Mouse (Mus musculus): ENCODE data around the gene Ssbp4. TPM values are rescaled to one million over a fixed set of nuclear protein-coding genes. Genes with fewer than 3 reads are reported as not detected.

Ssbp4 gene
- total RNA-seq, 2 experiments from 2014 or later = 73.8 to 78.5 TPM

- peak; percentile 77 for DNase-seq
Measured at GRCm38 (mm10) chr8:70630532-70631381, 22.1 kb upstream of the Ssbp4 start.

GRCm38 (mm10) chr8:70629574-70630531 is 21.2 kb upstream of the Ssbp4 start:
- peak; percentile 90 for DNase-seq

DNA sequence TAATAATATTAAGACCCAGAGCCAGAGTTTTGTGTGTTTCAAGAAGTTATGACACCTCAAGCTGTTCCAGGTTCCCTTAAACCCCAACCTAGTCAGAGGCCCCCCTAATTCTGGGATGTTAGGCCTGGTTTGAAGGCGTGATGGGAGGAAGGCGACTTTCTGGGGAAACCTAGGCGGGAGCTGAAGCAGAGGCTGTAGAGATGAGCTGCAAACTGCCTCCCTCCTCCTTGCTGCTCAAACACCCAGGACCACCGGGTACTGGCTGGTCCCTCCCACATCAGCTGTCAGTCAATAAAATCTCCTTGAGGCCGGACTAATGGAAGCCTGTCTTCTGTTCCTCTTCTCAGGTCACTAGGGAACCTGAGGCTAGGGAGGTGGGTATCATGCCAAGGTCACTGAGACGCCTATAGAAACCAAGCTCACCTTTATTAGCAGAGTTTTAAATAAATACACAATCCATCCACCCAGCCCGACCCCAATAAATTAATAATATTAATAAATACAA is 20.4 kb upstream of the Ssbp4 start:
- no peak for DNase-seq

GRCm38 (mm10) chr8:70627041-70627440 is 18.4 kb upstream of the Ssbp4 start:
- DNase-seq = no peak

GRCm38 (mm10) chr8:70625104-70625503 is 16.4 kb upstream of the Ssbp4 start:
- DNase-seq = peak; percentile 75

DNA sequence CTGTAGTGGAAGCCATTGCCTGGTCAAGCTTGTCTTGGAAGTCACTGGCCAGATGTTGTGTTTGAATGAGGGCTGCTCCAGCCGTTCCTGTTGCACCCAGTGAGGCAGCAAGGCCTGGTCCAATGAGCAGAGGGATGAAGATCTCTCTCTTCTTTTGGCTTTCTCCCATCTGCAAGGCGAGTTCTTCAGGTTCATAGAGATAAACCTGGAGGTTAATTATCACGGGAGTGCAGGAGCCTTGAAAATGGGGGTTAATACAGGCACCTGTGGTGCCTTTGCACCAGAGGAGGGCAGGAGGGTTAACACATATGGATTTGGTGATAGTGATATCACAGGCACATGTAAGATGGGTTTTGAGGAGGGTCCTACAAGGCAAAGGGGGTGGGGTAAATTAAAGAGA is 13.5 kb upstream of the Ssbp4 start:
- DNase-seq = no peak

- peak; percentile 54 for DNase-seq
Measured at GRCm38 (mm10) chr8:70618888-70619334, 10.2 kb upstream of the Ssbp4 start.

DNA sequence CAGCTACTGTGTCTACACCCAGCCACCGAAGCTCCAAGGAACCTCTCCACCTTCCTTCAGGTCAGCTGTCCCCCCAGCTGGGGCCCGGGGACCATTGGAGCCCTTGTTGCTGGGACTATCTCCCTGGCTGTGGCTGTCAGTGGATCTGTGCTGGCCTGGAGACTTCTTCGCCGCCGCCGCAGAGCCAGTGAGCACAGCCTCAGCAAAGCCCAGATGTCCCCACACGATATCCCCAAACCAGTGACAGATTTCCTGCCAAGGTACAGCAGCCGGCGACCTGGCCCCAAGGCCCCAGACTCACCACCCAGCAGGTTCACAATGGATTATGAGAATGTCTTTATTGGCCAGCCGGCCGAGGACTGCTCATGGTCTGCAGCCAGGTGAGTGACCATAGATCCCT is 9.3 kb upstream of the Ssbp4 start:
- no peak for DNase-seq

- no peak for DNase-seq
Measured at GRCm38 (mm10) chr8:70616645-70617044, 8.0 kb upstream of the Ssbp4 start.

GRCm38 (mm10) chr8:70615894-70616293 is 7.2 kb upstream of the Ssbp4 start, which contains the start of gene Lrrc25:
Gene Lrrc25, plus strand, starts transcription at chr8:70616155.
- no peak for DNase-seq

GRCm38 (mm10) chr8:70615281-70615680 is 6.6 kb upstream of the Ssbp4 start:
- no peak for DNase-seq

DNA sequence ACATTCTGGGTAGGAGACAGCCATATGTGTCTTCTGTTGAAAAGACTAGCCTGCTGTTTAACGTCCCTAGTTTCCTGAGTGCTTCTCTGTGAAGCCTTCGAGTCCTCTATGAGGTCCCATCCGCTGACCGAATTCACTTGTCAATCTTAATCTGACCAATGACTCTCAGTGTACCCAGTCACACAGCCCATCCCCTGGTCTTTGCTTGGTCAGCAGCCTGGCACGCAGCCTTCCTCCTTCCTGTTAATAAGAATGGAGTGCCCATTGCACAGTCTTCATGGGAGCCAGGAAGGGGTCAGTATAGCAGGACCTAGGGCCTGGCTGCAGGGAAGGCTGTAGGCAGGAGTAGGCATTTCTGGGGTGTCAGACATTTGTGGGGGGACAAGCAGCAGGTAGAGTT is 5.8 kb upstream of the Ssbp4 start:
- no peak for DNase-seq

DNA sequence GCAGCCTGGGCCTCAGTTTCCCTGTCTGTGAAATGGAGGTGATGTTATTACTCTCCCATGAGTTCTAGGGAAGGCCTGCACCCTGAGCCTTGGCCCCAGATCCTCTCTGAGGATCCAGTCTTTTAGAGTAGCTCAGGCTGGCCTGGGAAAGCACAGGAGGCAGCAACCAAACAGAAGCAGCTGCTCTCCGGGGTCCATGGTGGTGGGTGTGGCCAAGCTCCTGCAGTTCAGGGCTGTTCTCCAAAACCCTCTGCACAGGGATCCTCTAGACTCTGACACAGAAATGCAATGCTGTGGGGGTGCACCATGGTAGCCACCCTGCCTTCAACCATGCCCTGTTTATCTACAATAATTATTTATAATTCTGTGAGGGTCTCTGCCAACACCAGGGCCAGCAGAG is 5.1 kb upstream of the Ssbp4 start:
- no peak for DNase-seq

DNA sequence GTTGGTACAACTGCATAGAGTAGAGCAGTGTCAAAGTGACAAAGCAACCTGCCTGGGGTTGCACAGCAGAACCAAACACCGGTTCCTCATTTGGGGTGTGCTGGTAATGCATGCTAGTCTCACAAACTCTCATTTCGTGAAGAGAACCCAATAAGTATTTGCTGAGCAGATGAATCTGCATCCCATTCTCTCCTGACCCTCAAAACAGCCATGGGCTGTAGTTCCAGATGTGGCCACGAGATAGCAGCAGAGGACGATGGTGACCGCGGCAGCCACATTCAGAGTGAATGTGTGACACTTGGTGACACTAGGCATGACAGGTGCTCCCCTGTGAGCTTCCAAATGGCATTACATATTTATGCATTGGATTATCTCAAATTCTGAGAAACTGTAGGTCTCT is 3.2 kb upstream of the Ssbp4 start:
- peak; percentile 95 for DNase-seq

DNA sequence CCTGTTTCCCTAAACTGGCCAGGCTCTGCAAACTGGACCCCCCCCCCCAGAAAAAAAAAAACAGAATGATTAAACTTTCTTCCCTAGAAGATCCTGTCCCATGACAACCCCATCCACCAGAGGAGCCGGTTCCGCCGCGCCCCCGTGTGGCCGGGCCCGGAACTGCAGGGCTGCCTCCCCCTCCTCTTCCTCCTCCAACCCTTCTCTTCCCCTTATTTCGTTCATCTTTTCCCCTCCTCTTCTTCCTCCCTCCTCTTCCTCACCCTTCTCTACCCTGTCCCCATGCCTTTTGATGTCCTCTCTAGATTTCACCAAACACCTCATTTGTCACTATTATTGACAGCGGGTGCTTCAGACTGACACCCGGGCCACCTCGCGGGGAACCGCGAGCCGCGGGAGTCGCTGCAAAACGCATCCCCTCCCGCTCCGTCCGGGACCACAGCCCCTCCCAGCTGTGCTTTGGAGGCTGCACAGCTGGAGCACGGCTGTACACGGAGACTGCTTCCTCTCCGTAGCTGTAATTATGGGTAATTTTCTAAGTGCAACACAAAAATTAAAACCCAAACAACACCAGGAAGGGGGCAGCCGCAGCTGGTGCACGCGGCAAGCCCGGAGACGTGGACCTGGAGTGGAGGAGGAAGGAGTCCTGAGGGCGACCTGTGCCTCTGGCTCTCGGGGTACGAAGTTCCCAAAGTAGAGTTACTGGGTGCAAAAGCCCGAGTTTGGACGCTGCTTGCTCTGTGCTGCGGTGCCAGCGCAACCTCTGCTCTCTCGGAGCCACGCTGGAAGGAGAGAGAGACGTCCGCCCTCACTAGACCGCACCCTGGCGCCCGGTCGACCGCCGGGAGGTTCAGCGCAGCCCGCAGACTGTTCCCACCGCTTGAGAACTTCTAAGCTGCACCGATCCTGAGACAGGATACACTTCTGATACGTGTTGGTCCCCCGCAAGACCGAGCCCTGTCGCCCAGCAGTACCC is 2.4 kb upstream of the Ssbp4 start:
- DNase-seq = peak; percentile 94

DNA sequence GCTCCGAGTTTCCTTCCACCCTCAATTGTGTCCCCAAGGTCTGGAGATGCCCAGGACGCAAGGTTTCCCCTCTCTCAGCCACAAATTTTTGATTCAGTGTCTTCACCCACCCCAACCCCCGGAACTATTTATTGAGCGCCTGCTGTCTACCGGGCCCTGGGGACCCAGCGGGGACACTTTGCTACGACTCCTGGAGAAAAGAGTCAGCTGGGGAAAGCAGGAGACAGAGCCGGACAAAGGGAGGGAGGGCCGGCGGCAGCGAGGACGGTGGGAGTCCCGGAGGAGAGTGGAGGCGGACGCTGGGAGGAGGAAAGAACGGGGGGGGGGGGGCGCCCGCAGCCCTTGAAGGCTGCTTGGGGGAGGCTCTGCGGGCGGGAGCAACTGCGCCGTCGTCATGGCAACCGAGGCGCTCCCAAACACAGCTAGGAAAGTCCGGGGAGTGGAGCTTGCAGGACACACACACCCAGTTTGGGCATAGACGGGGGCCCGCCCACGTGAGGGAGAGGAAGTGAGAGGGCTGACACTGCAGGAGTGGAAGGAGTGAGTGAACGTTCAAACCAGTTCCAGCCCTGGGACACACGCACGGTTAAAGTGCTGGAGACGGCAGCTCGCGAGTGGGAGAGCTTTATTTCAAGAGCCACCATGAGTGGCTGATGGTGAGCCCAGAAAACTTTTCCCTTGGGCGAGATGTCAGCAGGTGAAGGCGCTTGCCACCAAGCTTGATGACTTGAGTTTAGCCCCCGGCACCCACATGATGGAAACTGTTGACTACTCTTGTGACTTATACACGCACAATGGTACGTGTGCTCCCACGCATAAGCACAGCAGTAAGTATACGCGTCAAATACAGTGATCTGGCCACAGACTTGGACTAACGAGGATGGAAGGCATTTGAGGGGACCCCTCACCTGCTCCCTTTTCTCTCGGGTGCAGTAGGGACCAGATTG is 1.4 kb upstream of the Ssbp4 start:
- DNase-seq = peak; percentile 91

GRCm38 (mm10) chr8:70609368-70609848 is 736 bp upstream of the Ssbp4 start:
- peak; percentile 93 for DNase-seq

- peak; percentile 59 for DNase-seq
Measured at GRCm38 (mm10) chr8:70607898-70608748, 549 bp downstream of the Ssbp4 start.

GRCm38 (mm10) chr8:70607603-70607897 is 1.1 kb downstream of the Ssbp4 start:
- no peak for DNase-seq
